Mouse (Mus musculus) fat pad, adult 2 months (tissue): ENCODE measurements around the gene Gal3st1.
"Not testable (repeated sequence)": the region's sequence is repeated elsewhere in the genome, so short reads cannot be mapped to it uniquely, and the experiment has no call there.

Experiments used
- DNase-seq: peaks from one replicate; pipeline ENCODE4 v3.0.0-alpha.2; 2011; ENCODE audit warnings: low read depth, low spot score; ENCODE audit errors: extremely low read depth

Gal3st1 gene

DNA sequence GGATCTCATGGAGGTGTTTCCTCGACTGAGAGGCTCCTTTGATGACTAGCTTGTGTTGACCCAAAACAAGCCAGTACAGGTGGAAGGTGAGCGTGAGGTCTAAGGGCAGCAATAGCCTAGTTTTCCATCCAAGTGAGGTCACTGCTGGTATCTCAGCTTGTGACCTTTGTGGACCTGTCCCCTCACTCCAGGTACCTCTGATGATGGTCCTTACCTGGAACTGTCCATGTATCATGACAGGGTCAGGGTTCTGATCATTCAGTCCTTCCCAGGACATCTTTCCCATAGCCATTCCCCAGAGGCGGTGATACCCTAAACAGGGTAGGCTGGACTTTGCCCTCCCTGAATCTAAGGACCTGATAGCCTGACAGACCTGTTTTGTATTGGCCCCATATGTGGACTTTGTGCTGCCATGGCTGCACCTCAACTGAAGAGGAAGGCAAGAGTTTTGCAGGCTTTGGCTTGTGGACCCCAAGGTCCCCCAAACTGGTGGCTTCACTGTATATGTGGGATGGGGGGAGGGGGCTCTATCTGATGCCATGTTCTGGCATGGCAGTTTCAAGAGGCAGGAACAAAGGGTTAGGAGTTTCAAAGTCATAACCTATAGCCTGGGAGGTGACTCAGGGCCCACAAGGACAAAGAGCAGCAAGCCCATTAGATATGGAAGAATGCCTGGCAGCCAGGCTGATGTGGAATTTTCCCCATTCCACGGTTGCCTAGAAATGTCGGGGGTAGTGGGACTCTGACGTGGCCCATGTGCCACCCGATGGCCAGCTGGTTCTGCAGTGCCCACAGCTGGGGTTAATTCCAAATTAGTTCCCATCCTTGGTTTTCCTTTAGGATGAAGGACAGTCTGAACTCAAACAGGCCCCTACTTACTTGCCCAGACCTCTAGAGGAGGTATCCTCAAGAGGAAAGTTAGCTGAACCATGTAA, 894 bp upstream of the Gal3st1 start:
- no peak for DNase-seq

DNA sequence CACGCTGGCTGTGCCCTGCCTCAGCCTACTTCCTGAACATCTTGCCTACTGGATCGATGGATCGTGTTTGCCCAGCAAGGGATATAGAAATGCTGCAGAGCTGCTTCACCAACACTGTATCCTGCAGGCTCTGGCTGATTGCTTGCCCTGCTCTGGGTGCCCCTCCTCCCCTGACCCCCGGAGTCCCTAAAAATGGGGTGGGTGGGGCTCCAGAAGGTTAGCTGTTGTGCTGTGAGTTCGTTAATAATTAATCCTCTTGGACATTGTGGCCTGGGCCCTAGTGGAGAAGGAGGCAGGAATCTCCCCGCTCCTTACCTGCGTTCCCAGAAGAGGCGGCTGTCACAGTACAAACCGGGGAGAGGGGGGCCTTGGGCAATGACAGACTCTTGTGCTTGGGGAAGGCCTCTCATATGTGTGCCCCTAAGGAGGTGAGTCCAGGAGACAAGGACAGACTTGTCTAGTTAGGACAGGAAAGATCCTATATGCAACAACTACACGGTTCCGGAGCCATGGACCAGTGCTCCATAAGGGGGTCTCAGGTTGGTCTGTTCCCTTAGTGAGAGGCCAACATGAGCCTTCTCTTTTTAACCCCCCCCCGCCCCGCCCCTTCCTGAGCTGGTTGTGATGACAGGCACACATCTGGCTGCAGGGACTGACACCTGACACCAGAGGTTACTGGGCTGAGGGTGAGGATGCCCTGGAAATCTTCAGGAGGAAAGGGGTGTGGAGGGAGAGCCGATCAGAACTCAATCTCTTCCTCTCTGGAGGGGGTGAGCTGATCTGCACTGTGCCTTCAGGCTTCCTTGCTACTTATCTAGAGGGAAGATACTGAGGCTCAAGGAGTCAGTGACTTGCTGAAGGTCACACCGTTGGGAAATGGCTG, 668 bp downstream of the Gal3st1 start:
- DNase-seq = no peak

DNA sequence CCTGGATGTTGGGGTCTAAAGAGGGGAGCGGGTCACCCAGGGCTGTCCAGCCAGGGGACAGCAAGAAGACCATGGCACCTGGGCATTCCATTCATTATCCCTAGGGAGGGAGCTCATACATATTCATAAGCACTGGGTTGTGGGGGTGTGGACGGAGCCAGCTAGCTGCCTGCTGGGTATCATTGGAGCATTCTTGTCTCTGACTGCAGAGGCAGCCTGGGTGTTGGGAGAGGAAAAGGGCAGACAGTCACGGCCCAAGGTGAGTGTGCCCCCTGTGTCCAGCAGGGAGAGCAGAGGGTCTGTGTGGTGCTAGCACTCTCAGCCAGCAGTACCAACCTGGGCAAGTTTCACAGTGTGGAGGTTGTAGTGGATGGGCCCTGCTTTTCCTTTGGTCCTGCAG, 6.3 kb downstream of the Gal3st1 start:
- DNase-seq = no peak

DNA sequence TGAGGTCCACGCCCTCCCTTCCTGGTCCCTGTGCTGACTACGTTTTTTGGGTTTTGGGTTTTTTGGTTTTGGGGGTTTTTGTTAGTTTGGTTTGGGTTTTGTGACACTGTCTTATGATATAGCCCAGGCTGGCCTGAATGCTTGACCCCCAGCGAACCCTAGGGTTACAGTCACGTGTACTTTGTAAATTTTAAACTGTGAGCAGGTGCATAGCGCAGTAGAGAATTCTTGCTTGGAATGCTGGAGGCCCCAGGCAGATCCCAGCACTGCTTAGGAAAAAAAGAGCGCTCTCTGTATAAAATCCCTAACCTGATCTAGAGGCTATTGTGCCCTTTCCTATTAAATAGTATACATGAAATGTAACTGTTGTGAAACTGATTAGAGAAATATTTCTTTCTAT, 9.7 kb downstream of the Gal3st1 start:
- DNase-seq = no peak

DNA sequence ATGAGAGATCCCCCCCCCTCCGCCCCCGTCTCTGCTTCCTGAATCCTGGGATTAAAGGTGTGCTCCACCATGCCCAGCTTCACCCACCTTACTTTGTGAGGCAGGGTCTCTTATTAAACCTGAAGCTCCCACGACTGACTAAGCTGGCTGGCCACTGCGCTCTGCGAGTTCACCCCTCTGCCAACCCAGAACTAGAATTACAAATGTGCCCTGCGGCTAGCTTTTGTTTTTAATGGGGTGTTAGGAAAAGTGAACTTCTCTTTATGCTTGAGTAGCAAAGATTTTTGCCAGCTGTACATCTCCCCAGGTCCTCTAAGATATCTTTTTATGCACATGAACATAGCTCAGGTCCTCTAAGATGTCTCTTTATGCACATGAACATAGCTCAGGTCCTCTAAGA, 10.5 kb downstream of the Gal3st1 start:
- no peak for DNase-seq

DNA sequence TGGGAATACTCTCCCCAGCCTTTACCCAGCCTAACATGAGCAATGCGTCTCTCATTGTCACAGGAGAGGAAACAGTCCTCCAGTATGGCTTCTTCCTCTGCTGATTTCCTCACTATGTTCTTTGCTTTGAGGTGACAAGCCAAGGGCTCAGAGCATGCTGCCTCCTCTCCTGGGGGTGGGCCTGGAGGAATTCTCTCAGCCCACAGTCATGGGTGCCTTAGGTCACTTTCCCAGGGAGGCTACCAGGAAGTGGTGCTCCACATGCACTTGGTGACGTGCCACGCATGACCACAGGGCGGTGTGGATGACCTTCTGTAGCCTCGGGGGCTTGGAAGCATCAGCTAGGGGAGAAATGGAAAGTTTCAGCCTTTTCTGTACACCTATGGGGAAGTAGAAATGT, 12.1 kb downstream of the Gal3st1 start:
- no peak for DNase-seq

DNA sequence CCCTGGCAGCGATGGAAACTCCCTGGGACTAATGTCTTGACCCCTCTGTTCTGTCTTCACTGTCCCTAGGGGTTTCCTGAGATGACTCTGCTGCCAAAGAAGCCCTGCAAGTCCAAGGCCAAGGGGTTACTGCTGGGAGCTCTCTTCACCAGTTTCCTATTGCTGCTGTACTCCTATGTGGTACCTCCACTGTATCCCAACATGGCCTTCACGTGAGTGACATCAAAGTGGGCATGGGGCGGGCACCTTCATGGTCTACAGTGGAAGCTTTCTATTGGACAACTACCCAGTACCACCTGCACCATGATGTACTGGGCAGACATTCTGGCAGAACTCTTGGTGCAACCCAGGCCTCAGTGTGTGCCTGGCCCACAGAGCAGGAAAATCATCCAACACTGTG, 13.4 kb downstream of the Gal3st1 start:
- no peak for DNase-seq

DNA sequence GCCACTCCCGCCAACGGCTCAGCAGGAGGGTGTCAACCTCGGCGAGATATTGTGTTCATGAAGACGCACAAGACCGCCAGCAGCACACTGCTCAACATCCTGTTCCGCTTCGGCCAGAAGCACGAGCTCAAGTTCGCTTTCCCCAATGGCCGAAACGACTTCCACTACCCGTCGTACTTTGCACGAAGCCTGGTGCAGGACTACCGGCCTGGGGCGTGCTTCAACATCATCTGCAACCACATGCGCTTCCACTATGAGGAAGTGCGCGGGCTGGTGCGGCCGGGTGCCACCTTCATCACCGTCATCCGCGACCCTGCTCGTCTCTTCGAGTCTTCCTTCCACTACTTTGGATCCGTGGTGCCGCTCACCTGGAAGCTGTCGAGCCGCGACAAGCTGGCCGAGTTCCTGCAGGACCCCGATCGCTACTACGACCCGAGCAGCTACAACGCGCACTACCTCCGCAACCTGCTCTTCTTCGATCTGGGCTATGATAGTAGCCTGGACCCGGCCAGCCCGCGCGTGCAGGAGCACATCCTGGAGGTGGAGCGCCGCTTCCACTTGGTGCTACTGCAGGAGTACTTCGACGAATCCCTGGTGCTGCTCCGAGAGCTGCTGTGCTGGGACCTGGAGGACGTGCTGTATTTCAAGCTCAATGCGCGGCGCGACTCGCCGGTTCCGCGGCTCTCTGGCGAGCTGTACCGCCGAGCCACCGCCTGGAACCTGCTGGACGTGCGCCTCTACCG, 14.7 kb downstream of the Gal3st1 start:
- no peak for DNase-seq

DNA sequence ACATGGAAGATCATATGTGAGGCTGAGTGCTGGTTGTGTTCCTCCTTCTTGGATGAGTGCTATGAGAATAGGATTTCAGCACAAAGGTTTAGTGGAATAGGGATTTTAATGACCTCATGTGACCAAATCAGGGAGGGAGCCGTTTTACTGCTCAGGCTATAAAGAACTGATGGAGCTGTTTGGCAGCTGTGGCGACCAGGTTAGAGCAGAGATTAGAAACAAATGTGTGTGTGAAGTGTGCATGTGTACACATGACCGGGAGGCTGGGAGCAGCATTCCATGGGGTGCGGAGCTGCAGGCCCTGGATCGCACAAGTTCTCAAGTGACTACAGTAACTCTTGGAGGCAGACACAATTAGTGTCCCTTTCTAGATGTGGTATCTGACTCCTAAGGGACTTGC, 16.1 kb downstream of the Gal3st1 start:
- no peak for DNase-seq

DNA sequence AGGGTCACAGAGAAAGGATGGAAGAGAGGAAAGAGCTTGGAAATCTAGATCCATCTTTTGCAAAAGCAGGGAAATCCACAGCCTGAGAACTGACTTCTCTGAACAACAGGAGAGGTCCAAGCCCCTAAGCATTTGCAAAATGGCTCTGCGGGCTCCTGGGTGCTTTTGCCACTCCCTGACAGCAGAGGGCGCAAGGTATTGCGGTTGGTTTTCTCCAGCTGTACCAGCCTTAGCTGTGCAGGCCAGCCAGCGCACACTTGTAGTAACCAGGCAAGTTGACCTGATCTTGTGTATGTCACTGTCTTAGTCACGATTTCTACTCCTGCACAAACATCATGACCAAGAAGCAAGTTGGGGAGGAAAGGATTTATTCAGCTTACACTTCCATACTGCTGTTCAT, 18.2 kb downstream of the Gal3st1 start:
- DNase-seq = no peak

DNA sequence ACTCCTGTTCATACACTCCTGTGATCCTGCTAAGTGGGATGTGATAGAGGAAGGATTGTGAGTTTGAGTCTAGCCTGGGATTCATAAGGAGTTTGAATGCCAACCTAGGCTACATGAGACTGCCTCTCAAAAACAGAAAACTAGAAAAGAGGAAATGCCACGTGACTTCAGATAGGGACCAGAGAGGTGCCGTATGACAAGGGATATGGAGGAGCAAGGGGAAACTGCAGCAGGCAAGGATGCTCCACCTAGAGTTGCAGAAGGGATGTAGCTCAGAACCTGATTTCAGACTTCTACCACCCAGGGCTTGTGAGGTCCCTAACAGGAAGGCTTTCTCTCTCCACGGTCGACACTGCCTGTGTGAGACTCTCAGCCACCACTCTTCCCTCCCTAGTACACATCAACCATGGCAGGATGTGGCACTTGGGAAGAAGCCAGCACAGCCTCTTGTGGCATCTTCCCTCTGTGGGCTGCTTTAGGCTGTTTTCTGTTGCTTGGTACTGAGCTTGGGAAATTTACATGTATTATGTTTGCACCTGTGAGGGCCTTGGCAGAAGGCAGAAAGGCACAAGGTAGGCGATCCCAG, 21.9 kb downstream of the Gal3st1 start:
- DNase-seq = no peak

DNA sequence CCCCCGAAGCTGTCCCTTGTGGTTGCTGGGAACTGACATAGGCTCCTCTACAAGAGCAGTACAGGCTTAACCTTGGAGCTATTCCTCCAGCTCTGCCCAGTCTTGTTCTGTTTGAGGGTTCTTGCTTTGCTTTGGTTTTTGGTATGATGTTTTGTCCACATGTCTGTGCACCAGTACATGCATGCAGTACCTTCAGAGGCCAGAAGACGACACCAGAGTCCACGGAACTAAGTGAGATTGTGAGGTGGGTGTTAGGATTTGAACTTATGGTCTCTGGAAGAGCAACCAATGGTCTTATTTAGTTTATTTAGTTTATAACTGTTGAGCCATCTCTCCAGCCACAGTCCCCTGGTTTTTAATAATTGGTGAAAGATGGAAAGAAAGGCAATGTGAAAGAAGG, 23.0 kb downstream of the Gal3st1 start:
- DNase-seq = no peak

DNA sequence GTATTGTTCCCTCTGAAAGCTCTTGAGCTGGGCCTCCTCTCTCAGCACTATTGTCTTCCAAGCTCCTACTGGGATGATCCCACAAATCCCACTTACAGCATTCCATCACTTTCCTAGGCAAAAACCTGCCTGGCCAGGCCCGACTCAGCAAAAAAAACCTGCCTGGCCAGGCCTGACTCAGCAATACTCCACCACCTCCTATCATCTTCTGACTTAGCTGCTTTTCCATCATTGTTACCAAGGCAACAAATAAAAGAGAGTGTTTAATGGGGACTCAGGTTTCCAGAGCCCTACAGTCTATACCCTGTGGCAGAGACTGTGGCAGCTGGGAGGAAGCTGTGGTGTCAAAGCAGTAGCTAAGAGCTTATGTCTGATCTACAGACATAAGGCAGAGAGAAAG, 29.2 kb downstream of the Gal3st1 start:
- DNase-seq = no peak

DNA sequence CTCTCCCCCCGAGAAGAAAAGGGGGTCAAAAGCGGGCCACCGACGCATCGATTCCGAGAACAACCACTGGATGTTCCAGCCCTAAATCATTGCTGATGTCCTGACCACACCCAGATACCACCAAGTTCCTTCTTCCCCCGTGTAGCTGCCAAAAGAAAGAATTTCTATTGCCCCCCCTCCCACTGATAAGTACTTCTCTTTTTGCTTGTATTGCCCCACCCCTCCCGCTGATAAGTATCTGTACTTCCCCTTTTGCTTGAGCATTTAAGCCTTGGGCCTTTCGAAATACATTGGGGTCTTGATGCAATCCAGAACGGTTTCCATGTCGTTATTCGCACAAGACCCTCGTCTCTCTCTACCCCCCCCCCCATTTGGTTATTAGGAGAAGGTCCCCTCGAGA, 32.4 kb downstream of the Gal3st1 start:
- not testable (repeated sequence) for DNase-seq

DNA sequence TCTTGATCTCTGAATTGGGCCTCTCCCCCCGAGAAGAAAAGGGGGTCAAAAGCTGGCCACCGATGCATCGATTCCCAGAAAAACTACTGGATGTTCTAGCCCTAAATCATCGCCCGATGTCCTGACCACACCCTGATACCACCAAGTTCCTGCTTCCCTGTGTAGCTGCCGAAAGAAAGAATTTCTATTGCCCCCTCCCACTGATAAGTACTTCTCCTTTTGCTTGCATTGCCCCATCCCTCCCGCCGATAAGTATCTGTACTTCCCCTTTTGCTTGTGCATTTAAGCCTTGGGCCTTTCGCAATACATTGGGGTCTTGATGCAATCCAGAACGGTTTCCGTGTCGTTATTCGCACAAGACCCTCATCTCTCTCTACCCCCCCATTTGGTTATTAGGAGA, 38.7 kb downstream of the Gal3st1 start:
- DNase-seq = not testable (repeated sequence)

DNA sequence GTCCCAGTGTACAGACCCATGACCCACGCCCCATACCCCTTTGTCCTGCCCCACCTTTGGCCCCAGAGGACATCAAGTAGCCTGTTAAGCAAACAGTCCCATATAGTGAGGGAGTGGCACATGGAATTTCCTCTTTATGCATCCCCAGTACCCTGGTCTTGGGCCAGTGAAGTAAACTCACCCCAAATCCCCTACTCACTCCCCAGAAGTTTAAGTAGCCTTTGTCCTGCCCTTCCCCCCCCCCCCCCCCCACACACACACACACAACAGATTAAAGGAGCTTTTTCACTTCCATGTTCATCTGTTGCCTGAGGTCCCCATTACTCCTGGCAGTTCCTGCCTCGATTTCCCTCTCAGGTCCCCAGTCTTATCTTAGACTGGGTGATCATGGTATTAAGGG, 39.9 kb downstream of the Gal3st1 start:
- no peak for DNase-seq

DNA sequence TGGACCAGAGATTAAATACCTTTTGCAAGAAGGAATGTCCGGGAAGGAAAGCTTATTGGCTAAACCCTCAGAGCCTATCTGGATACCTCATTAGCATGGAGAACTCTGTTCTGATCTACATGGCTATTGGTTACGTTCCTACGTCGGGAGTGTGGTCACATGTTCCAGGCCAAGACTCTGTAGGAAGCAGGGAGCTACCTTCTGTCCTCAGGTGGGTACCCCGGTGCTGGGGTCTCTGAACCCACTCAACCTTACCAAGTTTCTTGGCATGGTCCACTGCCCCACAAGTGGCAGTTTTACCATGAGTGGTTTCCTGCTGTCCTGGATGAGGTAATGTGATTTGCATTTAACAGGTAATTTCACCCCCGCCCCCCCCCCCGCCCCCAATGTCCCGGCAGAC, 43.6 kb downstream of the Gal3st1 start:
- no peak for DNase-seq

DNA sequence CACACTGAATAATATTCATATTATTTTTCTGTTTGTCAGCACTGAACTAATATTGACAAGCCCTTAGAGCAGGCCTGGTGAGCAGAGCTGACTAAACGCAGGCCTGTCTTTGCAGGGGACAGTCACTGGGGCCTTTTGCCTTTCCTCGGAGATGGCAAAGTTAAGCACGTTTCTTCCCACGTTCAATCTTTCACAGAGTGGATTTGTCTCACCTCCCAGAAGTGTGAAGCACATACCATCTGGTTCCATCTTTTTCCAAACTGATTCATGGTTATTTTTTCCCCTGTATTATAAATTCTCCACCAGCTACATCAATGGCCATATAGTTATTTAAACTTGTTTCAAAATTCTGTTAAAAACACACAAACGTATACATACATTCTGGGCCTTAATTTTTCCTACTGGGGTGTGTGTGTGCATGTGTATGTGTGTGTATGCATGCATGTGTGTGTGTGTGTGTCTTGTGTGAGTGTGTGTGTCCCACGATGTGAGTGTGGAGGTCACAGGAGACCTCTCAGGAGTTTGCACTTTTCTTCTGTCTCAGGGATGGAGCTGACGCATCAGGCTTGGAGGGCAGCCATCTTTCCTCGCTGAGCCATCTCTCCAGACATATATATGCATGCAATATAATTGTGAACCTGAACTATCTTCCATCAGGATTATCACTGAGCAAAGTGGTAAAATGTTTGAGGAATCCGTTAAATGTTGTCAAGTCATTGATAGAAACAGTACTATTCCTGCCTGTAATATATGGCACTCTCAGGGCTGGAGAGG, 44.3 kb downstream of the Gal3st1 start:
- DNase-seq = no peak

DNA sequence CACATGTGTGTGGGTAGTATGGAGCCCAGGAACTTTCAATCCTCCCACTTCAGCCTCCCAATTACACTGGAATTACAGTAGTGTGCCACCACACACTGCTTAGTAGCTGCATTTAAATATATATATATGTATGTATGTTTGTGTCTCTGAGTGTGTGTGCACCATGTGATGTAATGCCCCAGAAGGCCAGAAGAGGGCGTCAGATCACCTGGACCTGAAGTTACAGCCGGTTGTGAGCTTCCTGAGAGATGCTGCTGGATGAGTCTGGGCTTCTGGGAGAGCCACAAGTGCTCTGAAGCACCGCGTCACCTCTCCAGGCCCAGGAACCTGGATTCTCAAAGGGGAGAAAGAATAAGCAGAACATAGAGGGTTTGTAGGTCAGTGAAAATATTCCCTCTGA, 45.9 kb downstream of the Gal3st1 start:
- no peak for DNase-seq
